Mouse (Mus musculus) embryonic facial prominence, embryonic 11.5 days (tissue): ENCODE results near the gene Tlr7. TPM values are rescaled to one million over a fixed set of nuclear protein-coding genes. Genes with fewer than 3 reads are reported as not detected.

ENCODE experiments used
- ATAC-seq: fragments of 200-750 bp; cut with Nextera tagmentation; replicated peaks from 2 replicates; pipeline ENCODE4 v1.8.0; 2017; ENCODE audit warnings: low read depth; ENCODE audit not compliant: insufficient number of reproducible peaks, low FRiP score, low TSS enrichment
- DNase-seq: peaks from one replicate; pipeline ENCODE4 v3.0.0-alpha.2; 2015; ENCODE audit warnings: low spot score
- H3K27ac ChIP-seq: fragments of 300-500 bp; sonication (generic); replicated peaks from 2 replicates; pipeline ENCODE4 v1.5.1; 2014; ENCODE audit warnings: mild to moderate bottlenecking, low read depth, low read length, control low read depth
- H3K27me3 ChIP-seq: fragments of 300-500 bp; sonication (generic); 2 replicates; pipeline ENCODE4 v1.6.1; 2014; ENCODE audit warnings: mild to moderate bottlenecking, low read length, moderate library complexity, mixed read lengths; ENCODE audit not compliant: control insufficient read depth, insufficient read depth
- H3K36me3 ChIP-seq: fragments of 300-500 bp; sonication (generic); replicated peaks from 2 replicates; pipeline ENCODE4 v1.6.1; 2014; ENCODE audit warnings: low read depth, mild to moderate bottlenecking, low read length, moderate library complexity, mixed read lengths; ENCODE audit not compliant: control insufficient read depth, insufficient read depth
- H3K4me1 ChIP-seq: fragments of 300-500 bp; sonication (generic); 2 replicates; pipeline ENCODE4 v1.6.1; 2014; ENCODE audit warnings: low read length, mixed read lengths; ENCODE audit not compliant: control insufficient read depth, insufficient read depth
- H3K4me2 ChIP-seq: fragments of 300-500 bp; sonication (generic); 2 replicates; pipeline ENCODE4 v1.6.1; 2014; ENCODE audit warnings: low read depth, mild to moderate bottlenecking, control low read depth, low read length, moderate library complexity
- H3K4me3 ChIP-seq: fragments of 300-500 bp; sonication (generic); 2 replicates; pipeline ENCODE4 v1.5.1; 2014; ENCODE audit warnings: low read depth, low read length, control low read depth
- H3K9ac ChIP-seq: fragments of 300-500 bp; sonication (generic); replicated peaks from 2 replicates; pipeline ENCODE4 v1.6.1; 2014; ENCODE audit warnings: mild to moderate bottlenecking, control low read depth, low read length
- H3K9me3 ChIP-seq: fragments of 300-500 bp; sonication (generic); replicated peaks from 2 replicates; pipeline ENCODE4 v1.6.1; 2016; ENCODE audit warnings: mild to moderate bottlenecking, low read length, inconsistent platforms, mixed read lengths; ENCODE audit not compliant: control insufficient read depth
- WGBS: fragments of 180-500 bp; shearing (Covaris S2); extraction: QIAGEN DNeasy Blood & Tissue Kit; methylation state at CpG from one replicate; pipeline ENCODE4 v1.1.7; 2014; 5-methylcytosine and 5-hydroxymethylcytosine counted together
- polyA plus RNA-seq: library from polyadenylated mRNA; unstranded; fragments of >200 nt; fragmentation: Nextera tagmentation; extraction: Ambion mirVana; gene quantifications from 2 replicates; pipeline ENCODE4 v1.2.1, GENCODE M21; 2014

Tlr7 gene
- polyA plus RNA-seq, 1 experiment from 2014 or later, result 0.73 TPM

DNA sequence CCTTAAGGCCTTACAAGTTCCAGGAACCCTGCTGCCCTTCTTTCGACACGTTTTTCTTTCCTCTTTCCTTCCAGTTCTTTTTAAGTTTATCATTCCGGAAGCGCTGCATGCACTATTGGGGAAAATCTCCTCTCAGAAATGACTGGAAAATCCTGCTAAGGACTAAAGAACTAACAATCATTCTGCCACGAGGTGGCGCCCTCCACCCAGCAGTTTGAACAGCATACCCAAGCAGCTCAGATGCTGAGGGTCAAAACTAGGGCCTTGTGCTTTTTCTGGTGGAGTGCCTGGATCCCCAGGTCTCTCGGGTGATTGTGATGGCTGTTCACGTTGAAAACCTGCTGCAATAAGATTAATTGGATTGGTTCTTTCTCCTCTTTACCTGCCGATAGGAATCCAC lies 53.4 kb downstream of the Tlr7 start:
- Histone ChIP-seq H3K4me3 (no peak overlapping the region), H3K27me3 (no peaks in the 10 kb centered on the region), H3K9ac (no peak overlapping the region), H3K9me3 (no peaks in the 10 kb centered on the region), H3K4me2 (no peak overlapping the region), H3K36me3 (no peaks in the 10 kb centered on the region), H3K4me1 (no peaks in the 10 kb centered on the region), H3K27ac (no peak overlapping the region)
- ATAC-seq (no peak), DNase-seq (peak; percentile 81)
- WGBS, result 22% methylated on average over 9 of the region's 9 CpGs

DNA sequence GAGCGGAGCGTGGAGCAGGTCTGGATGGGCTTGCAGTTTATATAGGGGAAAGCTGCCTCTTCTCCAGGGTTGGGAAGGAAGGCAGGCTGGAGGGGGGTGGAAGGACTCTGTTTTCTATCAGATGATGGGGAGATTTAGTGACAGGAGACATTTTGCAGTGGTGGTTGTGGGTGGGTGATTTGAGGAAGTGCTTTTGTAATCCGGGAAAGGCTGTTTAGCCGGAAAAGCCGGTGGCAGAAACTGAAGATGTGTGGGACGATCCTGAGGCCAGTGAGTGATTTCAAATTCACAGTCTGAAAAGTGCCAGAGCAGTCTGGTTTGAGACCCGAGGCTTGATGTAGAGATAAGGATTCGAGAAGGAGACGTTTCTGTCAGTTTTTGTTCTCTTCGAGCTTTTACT lies 53.8 kb downstream of the Tlr7 start:
- WGBS, result 55% methylated on average over 10 of the region's 10 CpGs
- no peaks in the 10 kb centered on the region for H3K4me1 ChIP-seq
- no peaks in the 10 kb centered on the region for H3K27me3 ChIP-seq
- no peak overlapping the region for H3K27ac ChIP-seq
- no peaks in the 10 kb centered on the region for H3K36me3 ChIP-seq
- H3K4me3 ChIP-seq, result no peak overlapping the region
- no peak overlapping the region for H3K9ac ChIP-seq
- H3K4me2 ChIP-seq, result no peak overlapping the region
- H3K9me3 ChIP-seq, result no peaks in the 10 kb centered on the region
- ATAC-seq, result no peak
- no peak for DNase-seq

DNA sequence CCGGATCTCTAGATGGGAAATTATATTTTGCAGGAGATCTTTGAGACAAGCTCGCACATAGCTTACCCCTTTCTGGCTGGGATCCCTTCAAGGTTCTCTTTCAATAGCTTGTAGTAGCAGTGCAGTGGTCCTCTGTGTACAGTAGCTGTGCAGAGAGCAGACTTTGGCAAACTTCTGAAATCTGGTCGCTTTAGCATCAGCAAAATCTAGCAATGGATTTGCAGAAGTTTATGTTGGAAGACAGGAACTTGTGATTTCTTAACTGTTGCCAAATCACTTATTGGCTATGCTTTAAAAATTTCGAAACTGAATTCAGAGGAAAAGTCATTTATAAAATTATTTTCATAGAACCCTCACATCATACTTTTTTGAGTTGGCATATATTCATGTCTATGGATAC lies 66.3 kb downstream of the Tlr7 start, which contains the start of gene Tlr8:
Gene Tlr8 (minus strand): TSS at position 244 of the 400 bp plus-strand sequence.
- Histone ChIP-seq H3K9me3 (no peaks in the 10 kb centered on the region), H3K9ac (no peak within 1 kb of the TSS), H3K27ac (no peak within 1 kb of the TSS), H3K4me1 (no peaks in the 10 kb centered on the region), H3K4me2 (no peak within 1 kb of the TSS), H3K27me3 (no peaks in the 10 kb centered on the region), H3K36me3 (no peaks in the 10 kb centered on the region), H3K4me3 (no peak within 1 kb of the TSS)
- ATAC-seq, result no peak
- 78% methylated on average over 4 of the region's 4 CpGs for WGBS
- no peak for DNase-seq

DNA sequence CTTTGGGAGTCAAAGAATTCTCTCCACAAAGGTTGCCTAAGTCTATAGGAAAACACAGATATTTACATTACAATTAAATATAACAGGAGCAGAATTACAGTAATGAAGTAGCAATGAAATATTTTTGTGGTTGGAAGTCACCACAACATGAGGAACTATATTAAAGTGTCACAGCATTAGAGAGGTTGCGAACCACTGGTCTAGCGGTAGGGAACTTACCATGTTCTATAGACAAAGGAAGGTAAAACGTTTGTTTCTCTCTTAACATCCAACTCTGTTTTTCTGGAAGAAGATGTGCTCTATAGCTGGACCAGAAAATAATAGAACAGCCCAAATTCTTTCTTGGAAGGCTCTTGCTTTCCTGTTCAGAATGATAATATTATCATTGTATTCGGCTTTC lies 66.8 kb downstream of the Tlr7 start:
- Histone ChIP-seq H3K9ac (no peak overlapping the region), H3K4me3 (no peak overlapping the region), H3K27me3 (no peaks in the 10 kb centered on the region), H3K27ac (no peak overlapping the region), H3K36me3 (no peaks in the 10 kb centered on the region), H3K9me3 (no peaks in the 10 kb centered on the region), H3K4me1 (no peaks in the 10 kb centered on the region), H3K4me2 (no peak overlapping the region)
- no peak for ATAC-seq
- WGBS, result 80% methylated on average over 4 of the region's 4 CpGs
- no peak for DNase-seq

Other genes with a start within 250 kb of the Tlr7 start
- 3,139 and 3,175 TPM in 2 replicates for gene Tmsb4x, start 121.2 kb downstream of the Tlr7 start, polyA plus RNA-seq
- 0.07 TPM in 1 of 2 replicates, not detected in the other for gene Tlr8, start 66.2 kb downstream of the Tlr7 start, polyA plus RNA-seq
- gene Prps2, start 52.2 kb upstream of the Tlr7 start, polyA plus RNA-seq, result 17.0 and 18.5 TPM in 2 replicates